Mouse (Mus musculus) thymus, adult 2 months (tissue): ENCODE results near the gene Rangap1.

Experiments used
- CTCF ChIP-seq: fragments of 200-500 bp; IDR thresholded peaks from 2 replicates; pipeline ENCODE4 v1.5.1; 2012; ENCODE audit warnings: mild to moderate bottlenecking, control low read depth, low read length, moderate library complexity, borderline replicate concordance; ENCODE audit not compliant: control insufficient read depth, poor library complexity, insufficient read depth; ENCODE audit errors: extremely low read depth
- POLR2A ChIP-seq: fragments of 200-500 bp; IDR thresholded peaks from 2 replicates; pipeline ENCODE4 v1.6.1; 2012; ENCODE audit warnings: mild to moderate bottlenecking, low read length, control low read depth, moderate library complexity; ENCODE audit not compliant: control insufficient read depth, poor library complexity, insufficient read depth; ENCODE audit errors: extremely low read depth

- TF ChIP-seq CTCF (no peak), POLR2A (no peak)
These were observed 15.2 kb upstream of the Rangap1 start for GRCm38 (mm10) chr15:81760361-81761079.
